Mouse (Mus musculus): ENCODE data around the gene Fam216b. TPM values are rescaled to one million over a fixed set of nuclear protein-coding genes. Genes with fewer than 3 reads are reported as not detected.

The Fam216b gene
- total RNA-seq (2014; fragmentation: Nextera tagmentation), result not detected in 2 replicates
- total RNA-seq (2017), result not detected in 2 replicates

DNA sequence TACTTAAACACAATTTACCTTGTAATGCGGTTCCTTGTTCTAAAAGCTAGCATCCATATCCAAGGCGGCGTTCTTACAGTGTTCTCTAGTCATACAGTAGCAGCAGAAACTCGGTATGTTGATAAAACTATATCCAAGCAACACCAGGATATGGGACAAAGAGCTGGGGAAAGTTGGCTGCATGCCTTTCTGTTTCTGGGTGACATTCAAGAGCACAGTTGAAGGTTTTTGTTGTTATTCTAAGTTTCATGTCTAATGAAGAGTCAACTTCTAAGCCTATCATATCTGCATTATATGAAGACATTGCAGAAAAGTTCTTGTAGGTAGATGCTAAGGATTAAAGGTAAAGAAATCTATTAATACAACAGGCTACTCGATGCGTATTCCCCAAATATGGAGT is at the start of gene Fam216b:
Gene Fam216b (minus strand): TSS at position 101 of the 400 bp plus-strand sequence.
- no peak for ATAC-seq (replicated peaks; ENCODE audit: low FRiP score, low TSS enrichment, poor library complexity, severe bottlenecking)

DNA sequence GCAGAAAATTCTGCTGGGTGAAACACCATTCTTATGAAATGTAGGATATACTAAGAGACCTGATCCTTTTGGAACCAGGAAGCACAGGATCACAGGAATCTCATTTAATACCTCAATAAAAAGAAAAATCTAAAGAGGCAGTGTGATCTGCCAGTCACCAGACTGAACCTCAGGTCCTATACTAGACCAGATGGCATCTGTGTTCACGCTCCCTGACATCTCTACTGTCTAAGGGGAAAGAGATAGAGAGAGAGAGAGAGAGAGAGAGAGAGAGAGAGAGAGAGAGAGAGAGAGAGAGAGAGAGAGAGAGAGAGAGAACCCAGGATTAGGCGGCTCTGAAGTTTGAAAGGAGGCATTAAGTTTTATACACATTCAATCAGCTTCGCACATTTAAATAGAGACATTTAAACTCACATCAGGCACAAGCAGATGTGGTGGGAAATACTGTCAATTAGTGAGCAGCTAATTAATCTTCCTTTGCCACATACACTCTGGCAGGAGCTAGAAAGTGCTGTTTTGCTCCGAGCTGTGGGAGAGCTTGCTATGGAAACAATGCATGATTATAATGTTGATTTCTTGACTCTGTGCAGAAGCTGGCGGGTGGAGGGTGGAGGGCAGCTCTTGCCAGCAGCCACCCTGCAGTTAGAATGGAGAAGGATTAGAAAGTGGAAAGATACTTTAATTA is 43.7 kb upstream of the Fam216b start:
- no peak for ATAC-seq (replicated peaks; ENCODE audit: low FRiP score, low TSS enrichment, poor library complexity, severe bottlenecking)

DNA sequence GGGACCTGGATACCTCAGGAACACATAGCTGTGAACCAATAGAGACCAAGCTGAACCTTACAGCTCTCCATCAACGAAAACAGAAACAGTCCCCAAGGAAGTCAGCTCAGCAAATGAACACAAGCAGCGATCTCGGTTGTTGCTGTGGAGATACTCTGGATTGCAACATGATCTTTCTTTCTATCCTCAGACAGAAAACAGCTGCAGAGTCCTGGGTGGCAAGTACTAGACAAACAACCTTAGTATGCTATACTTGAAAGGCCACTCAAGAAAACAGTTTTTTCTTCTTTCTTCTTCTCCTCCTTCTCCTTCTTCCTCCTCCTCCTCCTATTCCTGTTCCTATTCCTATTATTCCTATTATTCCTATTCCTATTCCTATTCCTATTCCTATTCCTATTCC is 37.9 kb upstream of the Fam216b start:
- no peak for ATAC-seq (replicated peaks; ENCODE audit: low FRiP score, low TSS enrichment, poor library complexity, severe bottlenecking)

DNA sequence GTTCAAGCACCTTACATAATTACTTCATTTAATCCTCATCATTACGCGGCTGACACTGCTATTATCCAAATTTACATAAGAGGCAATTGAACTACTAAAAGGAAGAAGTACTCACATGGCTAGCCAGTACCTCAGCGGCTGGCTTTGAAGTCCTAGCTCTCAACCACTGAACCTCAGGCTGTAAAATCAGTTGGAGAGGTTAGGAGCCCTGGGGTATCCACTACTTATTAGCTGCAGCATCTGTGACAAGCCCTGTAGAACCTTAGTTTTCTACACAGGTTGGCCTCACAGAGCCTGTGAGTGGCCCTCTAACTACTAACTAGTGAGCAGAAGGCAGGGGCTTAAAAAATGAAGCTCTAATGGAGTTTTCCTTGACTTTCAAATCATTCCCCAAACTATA is 31.5 kb upstream of the Fam216b start:
- ATAC-seq (replicated peaks; ENCODE audit: low FRiP score, low TSS enrichment, poor library complexity, severe bottlenecking), result no peak

DNA sequence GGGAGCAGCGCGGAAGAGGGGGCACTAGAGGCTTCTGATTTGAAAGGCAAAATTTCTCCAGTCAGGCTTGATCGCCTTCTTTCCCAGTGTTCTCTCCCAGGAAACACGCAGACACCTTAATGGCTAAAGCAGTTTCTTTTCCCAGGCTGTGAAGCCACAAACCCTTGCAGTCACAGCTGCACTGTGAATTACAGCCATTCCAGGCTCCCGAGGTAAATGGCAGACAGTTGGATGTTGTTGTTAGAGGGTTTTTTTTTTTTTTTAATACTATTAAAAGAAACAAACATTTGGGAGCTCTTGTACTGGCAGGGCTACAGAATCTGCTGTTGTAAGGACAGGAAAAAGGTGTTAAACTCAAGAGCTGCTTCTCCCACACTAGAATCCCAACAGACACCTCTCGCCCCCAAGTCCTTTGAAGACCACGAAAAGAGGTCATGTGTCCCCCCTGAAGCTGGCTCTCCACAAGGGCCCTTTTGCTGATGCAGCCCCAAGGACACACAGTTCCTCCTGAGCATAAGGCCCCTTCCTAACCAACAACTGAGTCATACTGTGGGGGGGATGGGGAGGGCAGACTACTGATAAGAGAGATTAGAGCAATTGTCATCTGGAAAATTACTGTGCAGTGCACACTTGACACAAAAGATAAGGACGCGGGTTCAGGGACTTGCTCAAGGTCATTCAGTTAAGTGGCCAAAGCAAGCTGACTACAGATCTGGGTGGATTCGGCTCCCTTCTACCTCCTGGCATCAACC is 30.8 kb upstream of the Fam216b start:
- ATAC-seq (replicated peaks; ENCODE audit: low FRiP score, low TSS enrichment, poor library complexity, severe bottlenecking), result no peak

DNA sequence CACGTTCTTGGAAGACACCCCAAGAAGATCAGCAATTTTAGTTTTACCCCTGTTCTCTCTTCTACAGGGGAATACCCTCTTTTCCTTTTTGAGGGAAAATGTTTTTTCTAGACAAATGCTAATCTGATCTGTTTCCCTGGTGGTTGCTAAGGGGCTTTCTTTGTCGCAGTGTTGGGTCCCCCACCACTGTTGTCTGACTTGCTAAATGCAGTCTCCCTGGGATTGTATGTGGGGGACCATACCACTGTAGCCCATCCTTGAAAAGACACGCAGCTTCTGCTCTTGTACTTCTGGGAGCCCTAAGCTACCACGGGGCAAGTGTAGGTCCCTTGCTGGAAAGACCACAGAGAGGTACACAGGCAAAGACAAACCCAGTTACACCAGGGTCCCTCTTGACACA is 28.9 kb upstream of the Fam216b start:
- ATAC-seq (replicated peaks; ENCODE audit: low FRiP score, low TSS enrichment, poor library complexity, severe bottlenecking), result no peak

DNA sequence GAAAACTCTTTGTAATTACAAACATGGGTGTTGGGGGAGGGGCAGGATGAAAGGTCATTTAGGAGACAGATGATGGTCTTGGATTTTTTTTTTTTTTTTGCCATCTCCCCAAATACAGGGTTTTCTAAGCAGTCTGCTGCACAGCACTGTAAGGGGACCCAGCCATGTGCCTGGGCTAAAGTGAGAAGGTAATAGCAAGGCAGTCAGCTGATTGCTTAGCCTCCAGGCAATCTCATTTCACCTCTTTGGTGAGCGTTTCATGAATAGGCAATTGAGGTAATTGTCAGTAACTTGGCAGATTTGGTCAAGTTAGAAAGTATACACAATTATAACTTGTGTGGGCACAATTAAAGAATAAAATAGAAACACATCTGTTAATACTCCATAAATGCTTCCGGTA is 28.5 kb upstream of the Fam216b start:
- no peak for ATAC-seq (replicated peaks; ENCODE audit: low FRiP score, low TSS enrichment, poor library complexity, severe bottlenecking)

DNA sequence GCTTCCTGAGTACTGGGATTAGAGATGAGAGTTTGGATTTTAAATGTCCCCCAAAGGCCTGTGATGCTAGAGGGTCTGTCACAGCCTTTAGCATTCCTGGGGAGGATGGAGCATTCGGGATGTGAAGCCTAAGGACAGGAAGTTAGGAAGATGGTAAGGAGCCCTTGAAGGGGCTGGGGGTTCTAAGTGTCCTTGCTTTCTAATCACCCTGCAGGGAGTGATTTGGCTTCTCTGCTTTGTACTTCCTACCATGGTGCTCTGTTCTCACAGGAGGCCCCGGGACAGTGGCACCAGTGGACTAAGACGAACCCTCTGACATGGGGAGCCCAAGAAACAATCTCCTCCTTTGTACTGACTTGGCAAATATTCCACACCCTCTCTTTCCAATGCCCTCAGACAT is 23.7 kb upstream of the Fam216b start:
- no peak for ATAC-seq (replicated peaks; ENCODE audit: low FRiP score, low TSS enrichment, poor library complexity, severe bottlenecking)

DNA sequence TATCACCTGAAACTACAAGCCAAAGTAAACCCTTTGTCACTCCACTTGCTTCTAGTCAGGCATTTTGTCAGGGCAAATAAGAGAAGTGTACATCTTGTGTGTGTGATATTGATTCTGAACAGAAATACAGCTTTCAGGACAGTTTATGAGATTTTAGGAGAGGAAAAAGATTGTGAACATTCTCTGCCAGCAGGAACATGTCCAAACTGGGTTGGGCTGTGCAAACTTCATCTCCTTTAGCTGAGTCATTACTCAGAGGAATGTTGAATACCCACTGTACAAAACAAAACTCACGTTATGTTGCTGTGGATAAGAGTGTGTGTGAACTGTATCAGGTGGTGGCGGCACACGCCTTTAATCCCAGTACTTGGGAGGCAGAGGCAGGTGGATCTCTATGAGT is 22.1 kb upstream of the Fam216b start:
- ATAC-seq (replicated peaks; ENCODE audit: low FRiP score, low TSS enrichment, poor library complexity, severe bottlenecking), result no peak

DNA sequence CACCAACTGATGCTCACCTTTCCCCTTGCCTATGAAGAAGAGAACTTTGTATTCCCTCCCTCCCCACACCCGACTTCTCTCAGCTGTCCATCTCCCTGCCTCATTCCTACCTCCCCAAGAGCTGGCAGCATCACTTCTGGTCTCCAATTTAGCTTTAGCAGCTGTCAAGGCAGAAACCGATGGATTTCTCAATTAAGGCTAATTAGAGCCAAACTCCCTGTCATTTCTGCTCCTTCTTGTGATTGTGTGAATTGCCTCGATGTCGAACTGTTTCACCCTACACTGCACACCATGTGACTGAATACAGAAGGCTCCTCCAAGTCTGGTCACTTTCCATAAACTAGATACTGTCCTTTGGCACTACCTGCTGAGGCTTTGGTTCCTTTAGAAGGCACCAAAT is 20.6 kb upstream of the Fam216b start:
- ATAC-seq (replicated peaks; ENCODE audit: low FRiP score, low TSS enrichment, poor library complexity, severe bottlenecking), result no peak

DNA sequence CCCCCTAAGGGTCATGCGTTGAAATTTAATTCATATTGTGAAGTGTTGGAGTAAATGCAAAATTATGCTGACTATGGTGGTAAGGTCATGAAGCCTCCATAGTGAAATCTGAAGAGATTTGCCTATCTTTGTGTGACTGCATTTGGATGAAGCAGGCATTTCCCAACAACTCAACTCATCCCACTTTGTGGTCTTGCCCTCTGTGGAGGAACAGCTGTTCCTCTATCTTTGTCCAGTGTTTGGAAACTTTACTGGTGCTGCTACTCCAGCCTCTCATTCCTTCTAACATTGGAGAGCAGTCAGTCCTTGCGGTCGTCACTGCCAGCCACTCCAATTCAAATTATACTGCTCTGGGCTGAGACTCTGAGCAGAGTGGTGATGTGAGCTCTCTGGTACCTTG is 19.6 kb upstream of the Fam216b start:
- ATAC-seq (replicated peaks; ENCODE audit: low FRiP score, low TSS enrichment, poor library complexity, severe bottlenecking), result no peak

DNA sequence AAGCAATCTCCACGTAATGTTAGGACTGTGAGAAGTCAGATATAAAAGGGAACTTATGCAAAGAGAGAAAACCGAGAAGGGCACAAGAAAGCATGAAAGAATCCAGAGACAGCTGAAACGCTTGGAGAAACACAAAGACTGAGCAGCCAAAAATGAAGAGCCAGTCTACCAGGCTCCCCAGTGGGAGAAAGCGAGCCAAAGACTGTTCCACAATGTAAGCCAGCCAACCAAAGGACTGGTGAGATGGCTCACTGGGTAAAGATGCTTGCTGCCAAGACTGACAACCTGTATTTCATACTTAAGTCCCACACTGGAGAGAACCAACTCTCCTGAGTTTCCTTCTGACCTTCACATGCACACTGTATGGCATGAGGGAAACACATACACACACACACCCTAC is 784 bp upstream of the Fam216b start:
- ATAC-seq (replicated peaks; ENCODE audit: low FRiP score, low TSS enrichment, poor library complexity, severe bottlenecking), result no peak

DNA sequence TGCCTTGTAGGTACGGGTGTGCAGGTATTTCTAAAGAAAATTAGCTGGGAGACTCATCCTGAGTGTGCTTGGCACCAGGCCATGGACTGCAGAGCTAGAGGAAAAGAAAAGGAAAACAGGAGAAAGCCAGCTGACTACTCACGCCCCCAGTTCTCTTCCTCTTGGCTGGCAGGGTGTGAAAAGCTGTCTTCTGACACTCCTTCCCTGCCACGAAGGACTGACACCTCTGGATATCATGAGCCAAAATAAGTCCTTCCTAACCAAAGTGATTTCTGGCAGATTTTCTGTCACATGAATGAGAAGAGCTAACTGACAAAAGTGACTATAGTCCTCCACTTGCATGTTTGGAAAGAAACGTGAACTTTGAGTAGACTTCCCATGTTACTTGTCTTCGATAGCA is 5.3 kb downstream of the Fam216b start:
- no peak for ATAC-seq (replicated peaks; ENCODE audit: low FRiP score, low TSS enrichment, poor library complexity, severe bottlenecking)

DNA sequence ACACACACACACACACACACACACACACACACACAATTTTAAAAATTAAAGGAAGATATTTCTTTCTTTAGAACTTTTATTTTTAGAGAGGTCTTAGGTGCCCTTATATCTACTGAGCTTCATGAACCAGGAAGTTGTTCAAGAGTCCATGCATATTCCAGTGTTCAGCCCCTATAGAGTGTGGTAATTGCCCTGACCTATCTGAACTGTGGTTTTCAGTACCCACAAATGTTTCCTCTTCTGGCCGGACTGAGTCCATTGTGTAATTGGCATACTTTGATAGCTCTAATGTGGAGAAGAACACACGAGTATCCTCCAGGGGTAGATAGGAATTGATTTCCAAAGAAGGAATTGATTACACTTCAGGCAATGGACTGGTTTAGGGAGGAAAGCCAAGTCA is 11.3 kb downstream of the Fam216b start:
- ATAC-seq (replicated peaks; ENCODE audit: low FRiP score, low TSS enrichment, poor library complexity, severe bottlenecking), result no peak

DNA sequence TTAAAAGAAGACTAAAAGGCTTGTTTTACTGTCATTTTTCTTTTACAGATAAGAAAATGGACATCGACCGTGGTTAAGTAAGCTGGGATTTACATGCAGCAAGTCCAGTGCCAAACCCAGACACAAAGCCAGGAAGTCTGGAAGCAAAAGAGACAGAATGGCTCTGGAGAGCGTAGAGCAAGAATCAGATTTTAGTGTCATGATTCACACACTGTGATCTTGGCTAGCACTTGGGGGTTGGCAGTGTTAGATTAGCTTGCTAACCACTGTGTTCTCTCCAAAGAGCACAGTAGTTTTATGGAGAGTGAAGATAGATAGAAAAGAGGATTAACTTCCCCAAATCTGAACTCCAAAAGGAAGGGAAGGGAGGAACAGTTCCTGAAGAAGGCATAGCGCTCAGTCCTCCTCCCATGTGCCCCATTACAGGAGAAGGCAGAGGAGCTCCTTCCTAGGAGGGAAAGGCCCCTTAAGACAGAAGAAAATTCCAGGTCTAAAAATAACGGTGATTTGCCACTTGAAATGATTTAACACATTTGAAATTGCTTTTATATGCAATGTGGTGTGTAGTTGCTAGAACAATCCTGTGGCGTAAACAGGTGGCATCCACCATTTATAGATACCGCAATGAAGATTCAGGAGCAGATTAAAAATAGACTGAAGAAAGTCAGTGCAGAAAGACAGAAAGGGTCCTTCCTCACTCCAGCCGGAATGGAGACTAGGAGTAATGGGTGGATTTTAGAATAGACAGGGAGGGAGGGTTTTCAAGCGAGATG is 22.7 kb downstream of the Fam216b start:
- no peak for ATAC-seq (replicated peaks; ENCODE audit: low FRiP score, low TSS enrichment, poor library complexity, severe bottlenecking)

DNA sequence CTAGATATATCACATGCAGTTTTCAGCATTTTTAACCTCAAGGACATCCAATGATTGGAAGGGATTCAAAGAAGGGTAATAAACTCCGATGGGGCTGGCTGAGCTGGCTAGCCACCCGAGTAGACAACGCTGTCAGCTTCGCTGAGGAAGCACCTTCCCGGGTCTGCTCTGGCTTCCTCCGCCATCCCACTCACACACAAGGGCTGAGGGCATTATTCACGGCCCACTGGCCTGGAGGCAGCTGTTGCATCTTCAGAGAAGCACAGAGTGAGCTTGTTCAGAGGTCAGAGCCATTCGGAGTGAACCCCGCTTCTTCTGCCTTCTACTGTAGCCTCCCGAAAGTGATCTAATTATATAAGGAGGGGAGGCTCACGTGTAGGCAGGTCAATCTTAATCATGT is 26.3 kb downstream of the Fam216b start:
- no peak for ATAC-seq (replicated peaks; ENCODE audit: low FRiP score, low TSS enrichment, poor library complexity, severe bottlenecking)

DNA sequence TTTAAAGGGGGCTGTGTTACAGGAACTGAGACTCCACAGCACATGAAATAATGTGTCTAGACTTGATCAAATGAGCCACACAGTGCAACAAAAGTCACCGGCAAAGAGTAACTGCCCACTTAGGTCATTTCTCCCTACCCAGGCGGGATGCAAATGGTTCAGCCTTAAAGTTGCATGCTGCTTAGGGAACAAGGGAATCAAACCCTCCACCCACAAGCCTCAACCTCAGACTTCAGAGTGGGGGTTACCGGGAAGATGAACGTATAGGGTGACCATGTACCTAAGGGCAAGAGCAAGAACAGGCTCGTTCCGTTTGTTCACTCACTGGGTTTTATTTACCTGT is 28.2 kb downstream of the Fam216b start:
- no peak for ATAC-seq (replicated peaks; ENCODE audit: low FRiP score, low TSS enrichment, poor library complexity, severe bottlenecking)

DNA sequence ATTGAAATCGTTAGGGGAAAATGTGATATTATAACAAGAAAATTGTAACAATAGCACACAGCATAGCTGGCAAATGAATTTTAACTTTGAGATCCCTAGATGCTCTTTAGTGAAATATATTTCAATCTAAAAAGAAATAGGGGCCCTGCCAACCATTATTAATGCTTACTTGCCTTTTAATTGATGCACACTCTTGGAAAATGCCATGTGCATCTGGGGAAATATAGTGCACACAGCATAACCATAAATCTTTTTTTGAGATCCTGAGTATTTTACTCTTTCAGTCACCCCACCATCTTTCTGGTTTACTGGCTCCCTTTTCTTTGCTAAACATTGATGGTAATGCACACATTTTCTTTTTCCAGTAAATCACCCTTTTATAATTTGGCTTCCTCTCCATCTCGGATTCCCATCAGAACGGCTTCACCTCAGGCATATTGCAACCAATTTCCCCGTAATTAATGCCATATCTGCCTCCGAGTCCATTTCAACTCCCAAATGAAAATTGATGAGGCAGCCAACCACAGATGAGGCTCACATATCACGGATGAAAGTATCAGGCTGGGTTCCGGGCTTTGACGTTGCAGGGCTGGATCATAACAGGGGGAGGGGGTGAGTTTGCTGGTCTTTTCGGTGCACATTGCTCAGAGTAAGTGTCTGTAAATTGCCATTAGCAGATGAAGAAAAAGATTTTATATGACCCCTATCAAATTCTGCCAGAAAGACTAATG is 28.8 kb downstream of the Fam216b start:
- no peak for ATAC-seq (replicated peaks; ENCODE audit: low FRiP score, low TSS enrichment, poor library complexity, severe bottlenecking)

DNA sequence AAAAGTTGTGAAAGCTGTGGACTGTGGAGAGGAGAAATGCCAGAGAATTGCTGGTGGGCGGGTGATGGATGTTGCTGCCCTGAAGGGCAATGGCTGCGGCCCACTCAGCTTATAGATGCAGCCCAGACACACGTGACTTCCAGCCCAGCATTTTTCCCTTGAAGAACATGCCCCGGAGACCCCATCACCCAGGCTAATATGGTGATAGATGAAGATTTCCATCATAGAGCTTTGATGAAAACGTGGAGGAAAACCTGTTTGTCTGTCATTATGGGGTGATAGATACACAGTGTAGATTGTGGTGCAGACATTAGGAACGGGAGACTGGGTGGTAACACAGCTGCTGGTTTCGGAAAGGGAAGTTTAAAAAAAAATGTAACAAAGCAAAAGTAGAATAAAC is 31.4 kb downstream of the Fam216b start:
- ATAC-seq (replicated peaks; ENCODE audit: low FRiP score, low TSS enrichment, poor library complexity, severe bottlenecking), result no peak

DNA sequence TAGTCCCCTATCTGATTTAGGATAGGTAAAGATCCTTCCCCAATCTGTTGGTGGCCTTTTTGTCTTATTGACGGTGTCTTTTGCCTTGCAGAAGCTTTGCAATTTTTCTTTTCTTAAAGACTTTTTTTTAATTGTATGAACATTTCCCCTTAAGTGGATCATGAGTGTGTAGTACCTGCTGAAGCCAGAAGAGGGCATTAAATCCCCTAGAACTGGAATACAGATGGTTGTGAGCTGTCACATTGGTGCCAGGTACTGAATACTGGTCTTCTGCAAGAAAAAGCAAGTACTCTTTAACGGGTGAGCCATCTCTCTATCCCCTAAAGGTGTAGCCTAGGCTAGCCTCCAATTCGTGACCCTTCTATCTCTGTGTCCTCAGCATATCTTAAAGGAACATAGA is 32.4 kb downstream of the Fam216b start:
- ATAC-seq (replicated peaks; ENCODE audit: low FRiP score, low TSS enrichment, poor library complexity, severe bottlenecking), result no peak

Data from megakaryocyte-erythroid progenitor cell, adult 5-6 weeks (primary cell).